Mouse (Mus musculus) layer of hippocampus, adult 2 months (tissue): ENCODE measurements around the gene Mrm3. TPM values are rescaled to one million over a fixed set of nuclear protein-coding genes. Genes with fewer than 3 reads are reported as not detected.

Experiments
- DNase-seq, 2 experiments: peaks; one replicate each; pipeline ENCODE4 v3.0.0; 2022; ENCODE audit warnings: low spot score in 2 of 2
- H3K27ac ChIP-seq: fragments of 200-600 bp; 2 replicates; pipeline ENCODE4 v1.8.1; 2022
- H3K4me3 ChIP-seq: fragments of 200-600 bp; 2 replicates; pipeline ENCODE4 v1.8.1; 2022; ENCODE audit warnings: mild to moderate bottlenecking
- CTCF ChIP-seq: fragments of 200-600 bp; conservative IDR thresholded peaks from 2 replicates; pipeline ENCODE4 v1.8.1; 2022; ENCODE audit warnings: antibody characterized with exemption, mild to moderate bottlenecking, moderate library complexity
- total RNA-seq, 2 experiments: library from RNA; stranded (reverse); gene quantifications; 2 replicates each; pipeline ENCODE4 v1.2.3; 2021

The Mrm3 gene
- total RNA-seq, 2 experiments from 2014 or later, result 15.7 to 18.3 TPM

- no peak for DNase-seq
- no peak overlapping the region for H3K27ac ChIP-seq
- TF ChIP-seq CTCF, result no peak
- no peak overlapping the region for H3K4me3 ChIP-seq
These were observed 36.5 kb downstream of the Mrm3 start for GRCm38 (mm10) chr11:76279971-76280370.

GRCm38 (mm10) chr11:76283841-76284240, 40.3 kb downstream of the Mrm3 start:
- DNase-seq, result no peak
- TF ChIP-seq CTCF, result no peak
- no peak overlapping the region for H3K27ac ChIP-seq
- H3K4me3 ChIP-seq, result no peak overlapping the region

- no peak overlapping the region for H3K27ac ChIP-seq
- H3K4me3 ChIP-seq, result no peak overlapping the region
- DNase-seq, result no peak
- no peak for TF ChIP-seq CTCF
These were observed 42.0 kb downstream of the Mrm3 start for GRCm38 (mm10) chr11:76285431-76286075.

GRCm38 (mm10) chr11:76286534-76287126, 43.1 kb downstream of the Mrm3 start:
- TF ChIP-seq CTCF, result no peak
- H3K27ac ChIP-seq, result no peak overlapping the region
- H3K4me3 ChIP-seq, result no peak overlapping the region
- DNase-seq, result no peak

- no peak overlapping the region for H3K27ac ChIP-seq
- TF ChIP-seq CTCF, result no peak
These were observed 43.8 kb downstream of the Mrm3 start for GRCm38 (mm10) chr11:76287301-76287700.

GRCm38 (mm10) chr11:76288645-76289044, 45.1 kb downstream of the Mrm3 start:
- DNase-seq, result no peak
- Histone ChIP-seq H3K4me3 (no peak overlapping the region), H3K27ac (no peak overlapping the region)
- TF ChIP-seq CTCF, result no peak

More at GRCm38 (mm10) chr11:76287301-76287700, 43.8 kb downstream of the Mrm3 start:
- no peak overlapping the region for H3K4me3 ChIP-seq
- no peak for DNase-seq

GRCm38 (mm10) chr11:76290367-76290766, 46.9 kb downstream of the Mrm3 start:
- peak; percentile 62 for DNase-seq
- no peak overlapping the region for H3K27ac ChIP-seq
- no peak for TF ChIP-seq CTCF
- no peak overlapping the region for H3K4me3 ChIP-seq

- no peak for DNase-seq
- no peak overlapping the region for H3K4me3 ChIP-seq
- TF ChIP-seq CTCF, result no peak
- no peak overlapping the region; the same call in 1 of the 2 replicates for H3K27ac ChIP-seq
These were observed 48.4 kb downstream of the Mrm3 start for GRCm38 (mm10) chr11:76291960-76292359.

GRCm38 (mm10) chr11:76292398-76292797, 48.9 kb downstream of the Mrm3 start:
- no peak overlapping the region for H3K4me3 ChIP-seq
- H3K27ac ChIP-seq, result peak overlapping the region; percentile 11; the same call in 1 of the 2 replicates
- no peak for TF ChIP-seq CTCF
- no peak for DNase-seq

DNA sequence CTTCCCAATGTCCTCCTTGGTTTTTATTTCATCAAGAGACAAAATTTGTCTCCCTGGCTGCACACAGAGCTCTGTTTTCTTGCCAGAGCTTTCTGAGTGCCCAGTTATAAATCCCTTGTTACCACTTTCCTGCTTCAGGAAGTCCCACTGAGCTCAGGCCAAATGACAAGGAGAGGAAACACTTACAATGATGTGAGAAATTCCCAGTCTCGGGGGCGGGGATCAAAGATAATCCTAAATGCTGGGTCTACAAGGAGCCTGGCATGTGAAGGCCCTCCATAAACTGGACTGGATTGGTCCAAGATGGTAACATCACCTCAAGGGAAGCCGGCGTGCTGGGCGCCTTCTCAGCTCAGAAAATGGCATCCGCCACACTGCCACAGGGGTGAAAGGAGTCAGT, 49.3 kb downstream of the Mrm3 start:
- Histone ChIP-seq H3K27ac (peak overlapping the region; percentile 11; the same call in 1 of the 2 replicates), H3K4me3 (no peak overlapping the region)
- no peak for TF ChIP-seq CTCF
- no peak for DNase-seq

- Histone ChIP-seq H3K4me3 (no peak overlapping the region), H3K27ac (no peak overlapping the region)
- no peak for TF ChIP-seq CTCF
- no peak for DNase-seq
These were observed 50.6 kb downstream of the Mrm3 start for GRCm38 (mm10) chr11:76294078-76294477.

GRCm38 (mm10) chr11:76294836-76295235, 51.3 kb downstream of the Mrm3 start:
- TF ChIP-seq CTCF, result no peak
- Histone ChIP-seq H3K27ac (no peak overlapping the region), H3K4me3 (no peak overlapping the region)
- no peak for DNase-seq

DNA sequence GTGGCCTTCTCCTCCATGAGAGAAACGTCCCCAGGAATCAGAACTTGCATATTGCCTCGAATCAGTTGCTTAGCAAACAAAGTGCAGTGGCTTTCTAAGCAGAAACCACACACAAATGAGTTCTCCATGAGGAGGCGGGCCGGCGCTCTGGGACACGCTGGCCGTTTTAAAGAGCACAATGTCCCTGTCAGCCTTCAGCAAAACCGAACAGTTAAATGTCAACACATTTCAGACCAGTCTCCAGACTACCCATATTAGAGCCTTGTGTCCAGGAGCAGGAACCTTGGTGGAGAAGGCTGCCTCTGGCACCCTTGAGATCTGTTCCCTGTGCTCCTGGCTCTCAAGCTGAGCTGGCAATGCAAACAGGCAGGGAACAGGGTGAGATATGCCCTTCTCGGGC, 53.7 kb downstream of the Mrm3 start:
- no peak for DNase-seq
- no peak for TF ChIP-seq CTCF
- no peak overlapping the region for H3K27ac ChIP-seq

DNA sequence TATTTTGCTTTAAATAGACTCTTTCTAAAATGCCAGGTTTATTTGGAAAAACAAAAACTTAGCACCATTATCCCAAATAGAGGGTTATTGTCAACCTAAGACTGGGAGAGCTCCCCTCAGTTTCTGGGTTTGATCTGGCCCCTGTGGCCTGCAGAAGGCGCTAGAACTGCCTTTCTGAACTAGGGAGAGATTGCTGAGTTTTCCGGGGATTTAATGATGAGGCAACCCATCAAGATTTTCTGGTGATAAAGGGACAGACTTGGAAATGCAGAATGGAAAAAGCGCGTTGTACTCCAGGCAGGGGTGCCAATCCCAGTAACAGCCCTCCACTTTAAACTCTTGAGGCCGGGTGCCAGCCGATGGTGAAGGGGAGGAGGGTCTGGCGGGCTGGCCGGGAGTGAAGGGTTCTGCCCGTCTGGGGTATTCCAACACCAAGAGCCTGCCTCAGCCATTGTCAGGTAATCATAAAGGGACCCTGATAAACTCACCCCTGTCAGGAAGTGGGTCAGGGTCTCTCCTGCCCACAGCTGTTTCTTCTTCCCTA, 55.0 kb downstream of the Mrm3 start:
- no peak for DNase-seq
- H3K4me3 ChIP-seq, result no peak overlapping the region
- peak; percentile 49 for TF ChIP-seq CTCF
- no peak overlapping the region for H3K27ac ChIP-seq

More for the DNA sequence above, 53.7 kb downstream of the Mrm3 start:
- H3K4me3 ChIP-seq, result no peak overlapping the region

Other genes starting within 250 kb of the Mrm3 start
- 1 to 10 TPM; 1.5 to 2.1 TPM for gene 1700016K19Rik, start 243.8 kb upstream of the Mrm3 start, total RNA-seq
- gene Rflnb, start 215.9 kb upstream of the Mrm3 start, total RNA-seq, result 1 to 10 TPM; 7.0 to 9.5 TPM
- 100 to 1,000 TPM in 1 of 2 experiments, 10 to 100 TPM in 1; 97.1 to 103 TPM for gene Vps53, start 64.1 kb upstream of the Mrm3 start, total RNA-seq
- 10 to 100 TPM; 17.7 to 20.9 TPM for gene Fam57a, start 64.0 kb upstream of the Mrm3 start, total RNA-seq
- 1 to 10 TPM in 1 of 2 experiments, under 1 TPM in 1; 0.91 to 1.6 TPM for gene Dbil5, start 26.1 kb upstream of the Mrm3 start, total RNA-seq
- gene Gemin4, start 26.1 kb upstream of the Mrm3 start, total RNA-seq, result 1 to 10 TPM; 4.9 to 5.6 TPM
- 10 to 100 TPM; 49.9 to 56.2 TPM for gene Glod4, start within 50 bp of the Mrm3 start, total RNA-seq
- gene Nxn, start 155.4 kb downstream of the Mrm3 start, total RNA-seq, result 10 to 100 TPM; 11.6 to 12.2 TPM
- gene Timm22, start 163.2 kb downstream of the Mrm3 start, total RNA-seq, result 10 to 100 TPM; 28.6 to 29.4 TPM